Mouse (Mus musculus): ENCODE measurements around the gene Kcnk12.

- no peak for TF ChIP-seq POLR2A (IDR thresholded peaks at IDR 0.05; ENCODE audit: extremely low read depth, insufficient read depth, low read length)
- TF ChIP-seq CTCF (IDR thresholded peaks at IDR 0.05; ENCODE audit: low read depth, low read length) = no peak
These were observed 27.0 kb downstream of the Kcnk12 start for GRCm38 (mm10) chr17:87770766-87771165.
